8 mouse cellular contexts compared by ENCODE assay signal in the genomic region with DNA sequence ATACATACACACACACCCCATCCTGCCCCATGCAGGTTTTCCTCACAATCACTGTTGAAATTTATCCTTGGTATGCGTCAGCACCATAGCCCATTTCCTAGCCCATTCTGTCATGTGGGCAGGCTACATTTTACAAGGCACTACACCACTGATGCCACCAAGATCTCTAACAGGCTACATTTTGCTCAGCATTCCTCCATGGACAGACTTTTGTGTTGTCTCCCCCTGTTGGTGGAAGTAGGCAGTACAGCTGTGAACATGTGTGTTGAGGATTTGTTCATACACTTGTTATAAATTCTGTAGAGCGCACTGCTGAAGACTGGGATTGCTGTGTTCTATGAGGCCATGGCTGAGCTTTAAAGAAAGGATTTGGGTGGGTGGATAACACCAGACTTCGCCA.
DNase-seq lines count a peak whose midpoint lies in the region.

No protein-coding gene starts in this region.

- peak; percentile 72 for DNase-seq in CD4-positive helper T cell, adult 2 months (ENCODE audit: low read depth, low spot score)
- peak; percentile 68 for DNase-seq in T-cell, adult 2 months (ENCODE audit: low spot score)
- peak; percentile 91 to 96 for DNase-seq in cerebellum, postnatal 14 days
- DNase-seq in frontal cortex, postnatal 36 days (ENCODE audit: low spot score in 2 of 2): peak; percentile 83 to 94
- peak; percentile 92 for DNase-seq in layer of hippocampus, adult 9-10 months (ENCODE audit: low spot score)
- DNase-seq in lung, postnatal 14 days: peak; percentile 89
- peak; percentile 89 for DNase-seq in retina, postnatal 1 day
- peak; percentile 71 for DNase-seq in urinary bladder, postnatal 25 days (ENCODE audit: low spot score)

Comparison
In these comparisons a context has a peak if more than half of its experiments do, and no peak if none do; other contexts are left out.
1. Peak in every context shown above with its lines: DNase-seq.